Mouse (Mus musculus) thymus, postnatal 36 days (tissue): Measurements from ENCODE around the gene Sema3f.
A peak's percentile ranks its signal among the peaks of the same experiment; 100 is the strongest.

Experiments
- DNase-seq, 2 experiments: peaks; one replicate each; pipeline ENCODE4 v3.0.0; 2022; ENCODE audit warnings: mixed read lengths in 2 of 2

Sema3f gene

DNA sequence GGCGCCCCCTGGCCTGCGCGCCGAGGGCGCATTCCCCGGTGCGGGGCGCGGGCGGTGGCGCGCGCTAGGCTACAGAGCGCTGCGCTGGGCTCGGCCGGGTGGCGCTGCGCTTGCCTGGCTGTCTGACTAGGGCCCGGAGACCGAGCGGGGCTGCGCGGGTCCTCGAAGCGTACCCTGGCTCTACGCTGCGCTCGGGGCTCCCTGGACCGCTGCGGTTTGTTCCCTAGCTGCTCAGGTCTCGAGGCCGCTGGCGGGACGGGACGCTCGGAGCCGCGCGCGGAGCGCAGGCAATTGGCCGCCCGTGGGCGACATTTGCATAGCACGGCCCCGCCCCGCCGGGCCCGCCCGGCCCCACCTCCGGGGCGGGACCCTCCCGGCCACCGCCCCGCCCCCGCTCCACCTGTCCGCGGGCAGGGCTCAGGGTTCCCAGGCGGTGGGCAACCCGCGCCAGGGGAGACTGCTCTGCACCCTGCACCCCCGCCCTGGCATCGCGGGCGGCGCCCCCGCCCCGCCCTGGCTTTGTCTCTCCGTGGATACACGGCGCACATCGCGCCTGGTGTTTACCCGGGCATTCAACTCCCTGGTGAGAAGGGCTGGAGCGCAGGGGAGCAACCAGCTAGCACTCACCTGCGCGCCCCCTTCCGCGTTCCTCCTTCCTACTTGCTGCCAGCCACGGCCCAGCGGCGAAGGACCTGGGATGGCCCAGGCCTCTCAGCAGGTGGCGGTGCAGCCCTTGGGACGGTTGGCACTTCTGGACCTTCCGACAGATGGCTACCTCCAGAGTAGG lies at the start of gene Sema3f:
TSS of gene Sema3f (minus strand) at position 779 of the 787 bp plus-strand sequence.
- DNase-seq, result peak; percentile 84 to 88

DNA sequence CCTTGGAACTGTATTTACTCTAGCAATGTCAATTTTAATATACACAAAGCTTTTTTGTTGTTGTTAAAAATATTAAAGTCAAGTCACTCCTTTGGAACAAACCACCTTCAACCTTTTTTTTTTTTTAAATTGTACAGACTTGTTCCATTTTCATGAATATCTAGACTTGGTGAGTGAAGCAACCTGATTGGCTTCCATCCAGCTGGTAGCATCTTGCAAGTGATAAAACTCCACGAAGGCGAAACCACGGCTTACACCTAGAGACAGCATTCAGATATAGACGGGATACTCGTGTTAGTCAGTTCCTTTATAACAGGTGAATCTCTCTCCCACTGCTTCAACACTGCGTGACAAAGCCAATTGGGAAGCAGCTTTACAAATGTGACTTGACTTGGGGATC lies 49.3 kb upstream of the Sema3f start:
- DNase-seq, result no peak

DNA sequence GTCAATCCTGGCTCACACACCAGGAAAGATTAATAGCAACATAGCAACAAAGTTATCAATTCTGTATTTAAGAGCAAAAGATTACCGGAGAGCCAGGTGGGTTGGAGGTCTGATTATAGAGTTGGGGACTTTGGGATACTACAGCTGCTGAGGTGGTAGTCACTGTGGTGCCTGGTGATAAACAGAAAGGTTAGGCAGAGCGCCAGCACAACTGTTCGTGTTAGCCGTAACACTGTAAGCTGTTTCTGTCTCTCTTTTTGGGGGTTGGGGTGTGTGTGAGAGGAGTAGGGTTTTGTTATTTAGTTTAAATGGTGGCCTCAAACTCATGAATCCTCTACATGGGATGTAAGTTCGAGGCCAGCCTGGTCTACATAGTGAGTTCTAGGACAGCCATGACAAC lies 40.1 kb upstream of the Sema3f start:
- no peak for DNase-seq

DNA sequence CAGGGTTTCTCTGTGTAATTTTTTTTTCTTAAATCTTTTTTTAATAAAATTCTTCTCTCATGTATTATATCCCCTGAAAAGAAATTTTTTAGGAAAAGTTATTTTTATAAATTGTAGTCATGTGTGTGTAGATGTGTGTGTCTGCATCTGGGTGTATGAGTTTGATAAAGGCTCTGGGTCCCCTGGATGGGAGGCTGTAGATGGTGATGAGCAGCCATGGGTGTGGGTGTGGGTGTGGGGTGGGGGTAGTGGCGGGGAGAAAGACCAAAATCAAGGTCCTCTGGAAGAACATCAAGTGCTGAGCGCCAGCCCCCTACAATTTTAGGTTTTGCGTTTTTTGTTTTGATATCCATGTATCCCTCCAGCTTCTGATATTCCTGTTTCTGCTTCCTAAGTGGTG lies 37.8 kb upstream of the Sema3f start:
- DNase-seq, result no peak

DNA sequence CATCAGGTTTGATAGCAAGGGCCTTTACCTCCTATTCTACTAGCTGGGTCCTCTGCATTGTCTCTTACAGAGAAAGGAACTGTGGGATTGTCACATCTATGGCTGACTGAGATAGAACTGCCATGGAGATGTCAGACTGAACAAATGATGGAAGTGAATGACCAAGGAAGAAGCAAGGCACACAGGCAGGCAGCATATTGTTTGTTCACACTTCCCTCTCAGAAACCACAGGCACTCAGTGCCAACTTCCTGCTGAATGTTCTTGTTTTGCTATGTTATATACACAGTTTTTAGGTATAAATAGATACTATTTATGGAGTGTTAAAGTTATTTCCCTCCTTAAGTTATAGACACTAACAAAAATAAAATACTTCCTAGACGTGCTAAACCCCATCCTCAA lies 37.0 kb upstream of the Sema3f start:
- DNase-seq, result no peak

DNA sequence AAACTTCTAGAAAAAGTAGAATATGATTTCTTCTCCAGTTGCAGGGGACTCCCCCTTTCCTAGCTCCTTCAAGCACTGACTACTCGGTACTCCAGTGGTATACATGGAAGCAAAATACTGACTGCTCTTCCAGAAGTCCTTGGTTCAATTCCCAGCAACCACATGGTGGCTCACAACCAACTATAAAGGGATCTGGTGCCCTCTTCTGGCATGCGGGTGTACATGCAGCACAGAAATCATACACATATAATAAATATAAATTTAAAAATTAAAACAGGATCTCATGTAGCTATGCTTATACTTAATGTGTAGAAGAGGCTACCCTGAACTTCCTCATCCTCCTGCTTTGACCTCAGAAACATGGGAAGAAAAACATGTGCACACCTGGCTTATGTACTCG lies 36.4 kb upstream of the Sema3f start:
- DNase-seq, result no peak

DNA sequence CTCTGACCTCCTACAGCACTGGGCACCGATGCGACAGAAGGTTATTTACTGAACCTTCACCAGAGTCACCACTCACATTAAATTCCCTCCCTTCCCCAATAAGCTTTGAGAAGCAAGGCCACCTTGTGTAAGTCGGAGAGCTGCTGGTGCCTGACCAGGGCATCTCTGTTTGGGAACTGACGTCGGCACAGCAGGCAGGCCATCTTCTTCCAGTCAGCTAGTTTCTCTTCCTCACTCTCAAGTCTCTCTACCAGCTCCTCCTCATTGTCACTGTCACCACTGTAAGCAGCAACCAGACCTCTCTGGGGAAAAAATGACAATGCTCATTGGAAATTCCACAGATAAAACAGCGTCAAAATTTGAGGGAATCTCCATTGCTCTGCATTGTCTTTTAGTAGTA lies 33.8 kb upstream of the Sema3f start:
- DNase-seq, result no peak

DNA sequence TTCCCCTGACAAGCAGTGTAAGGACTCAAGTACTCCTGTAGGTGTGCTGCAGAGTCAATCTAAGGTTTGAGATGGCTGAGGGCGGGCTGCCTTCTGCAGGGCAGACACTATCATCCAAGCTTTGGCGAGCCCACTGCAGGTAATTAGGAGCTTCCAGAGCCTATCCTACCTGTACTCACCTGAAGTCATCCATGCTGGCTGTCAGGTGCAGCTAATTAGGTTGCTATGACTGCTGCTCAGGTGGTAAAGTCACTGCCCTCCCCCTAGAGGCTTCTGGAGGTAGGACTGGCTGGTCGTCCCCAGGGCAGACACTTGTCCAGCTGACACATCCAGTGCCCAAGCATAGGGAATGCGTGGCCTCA lies 28.5 kb upstream of the Sema3f start:
- DNase-seq, result peak; percentile 51 to 54

DNA sequence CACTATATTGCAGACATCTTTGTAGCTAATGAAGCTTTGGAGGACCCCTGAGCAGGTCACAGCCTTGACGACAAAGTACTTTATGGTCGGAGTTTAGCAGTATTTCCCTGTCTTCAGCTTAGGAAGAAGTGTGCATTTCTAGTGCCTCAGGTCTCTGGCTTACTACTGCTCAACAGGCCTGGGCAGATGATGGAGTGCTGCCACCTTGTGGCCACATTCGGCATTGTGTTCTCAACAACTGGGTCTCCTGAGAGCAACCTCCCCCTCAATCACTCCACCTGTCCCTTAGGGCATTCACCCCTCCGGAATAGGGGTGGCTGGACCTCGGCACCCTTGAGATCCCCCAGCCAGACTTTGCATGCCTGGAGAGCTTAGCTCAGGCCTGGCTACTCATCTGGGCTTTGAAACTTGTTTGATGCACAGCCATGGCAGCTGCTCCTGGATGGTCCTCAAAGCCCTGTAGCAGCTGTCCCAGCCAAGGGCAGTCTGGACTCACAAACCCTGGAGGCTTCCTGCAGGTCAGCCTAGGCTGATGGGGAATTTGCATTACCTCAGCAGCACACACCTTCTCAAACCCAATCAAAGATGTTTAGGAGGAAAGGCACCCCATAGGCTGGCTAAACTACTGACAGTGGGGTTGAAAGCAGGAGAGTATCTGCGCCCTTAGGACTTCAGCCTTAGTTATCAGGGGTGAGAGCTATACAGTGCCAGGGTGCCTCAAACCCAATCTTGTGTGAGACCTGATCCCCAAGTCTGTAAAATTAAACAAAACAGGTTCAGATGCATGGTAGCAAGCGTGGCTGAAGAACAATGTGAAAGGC lies 28.0 kb upstream of the Sema3f start:
- peak; percentile 87 to 89 for DNase-seq

DNA sequence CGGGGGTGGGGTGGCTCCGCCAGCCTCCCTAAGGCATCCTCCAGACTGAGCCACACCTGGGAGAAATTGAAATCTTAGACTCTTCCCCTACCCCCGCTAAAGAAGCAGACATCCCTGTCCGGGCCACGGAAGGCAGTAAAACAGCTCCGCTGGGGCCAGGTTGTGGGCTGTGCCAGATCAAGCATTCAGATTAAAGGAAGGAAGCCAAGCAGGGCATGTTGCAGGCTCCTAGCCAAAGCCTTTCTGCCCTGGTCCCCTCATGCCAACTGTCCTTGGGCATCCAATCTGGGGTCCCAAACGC lies 25.9 kb upstream of the Sema3f start:
- DNase-seq, result peak; percentile 58 to 69

DNA sequence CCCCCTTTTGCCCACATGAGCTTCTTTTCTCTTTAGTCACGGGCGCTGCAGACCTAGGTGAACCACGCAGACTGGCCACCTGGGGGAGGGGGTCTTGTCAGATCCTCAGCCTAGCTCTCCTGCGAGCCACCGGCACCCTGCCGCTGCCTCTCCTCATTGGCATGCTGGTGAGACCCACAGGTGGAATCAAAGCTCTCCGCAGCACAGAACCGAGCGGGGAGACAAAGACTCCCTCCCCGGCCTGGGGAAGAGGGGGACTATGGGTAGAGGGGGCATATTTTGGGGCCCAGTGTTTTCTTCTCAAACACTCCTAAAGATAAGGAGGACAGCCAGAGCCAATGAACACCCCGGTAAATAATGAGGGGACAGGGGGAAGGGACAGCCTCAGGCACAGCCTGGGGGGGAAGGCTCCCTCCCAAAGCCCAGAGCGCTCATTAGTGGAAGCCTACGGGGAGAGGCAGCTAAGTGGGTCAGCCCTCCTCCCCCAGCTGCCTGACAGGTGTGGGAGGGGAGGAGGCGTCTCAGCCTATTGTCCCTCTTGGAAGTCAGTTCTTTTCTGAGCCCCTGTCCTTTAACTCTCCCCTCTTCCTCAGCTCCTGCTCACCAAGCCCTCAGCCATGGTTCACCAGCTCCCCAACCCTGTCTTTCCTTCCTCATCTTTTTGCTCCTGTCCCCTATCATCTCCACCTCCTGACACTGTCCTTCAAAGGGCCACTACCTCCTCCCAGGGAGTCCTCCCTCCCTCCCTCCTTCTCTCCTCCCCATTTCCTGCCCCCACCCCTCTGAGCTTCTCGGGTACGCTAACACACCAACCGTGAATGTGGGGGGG lies 25.3 kb upstream of the Sema3f start:
- peak; percentile 64 to 75 for DNase-seq

DNA sequence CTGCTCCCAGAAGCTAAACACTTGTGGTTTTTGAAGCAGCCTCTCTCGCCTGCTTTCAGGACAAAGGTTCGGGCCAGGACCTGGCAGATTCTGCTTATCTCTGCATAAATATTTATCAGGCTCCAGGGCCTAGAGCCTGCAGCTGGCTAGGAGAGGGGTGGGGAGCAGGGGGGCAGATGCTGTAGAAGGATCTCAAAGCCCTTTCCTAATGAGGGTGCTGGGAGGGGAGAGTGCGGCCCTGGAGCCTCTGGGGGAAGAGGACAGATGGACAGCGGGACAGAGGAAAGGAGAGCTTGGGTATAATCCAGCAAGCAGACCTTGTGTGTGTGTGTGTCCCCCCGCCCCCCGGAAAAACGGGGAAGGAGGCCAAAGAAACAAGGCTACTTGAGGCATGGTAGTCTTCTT lies 24.3 kb upstream of the Sema3f start:
- DNase-seq, result no peak

DNA sequence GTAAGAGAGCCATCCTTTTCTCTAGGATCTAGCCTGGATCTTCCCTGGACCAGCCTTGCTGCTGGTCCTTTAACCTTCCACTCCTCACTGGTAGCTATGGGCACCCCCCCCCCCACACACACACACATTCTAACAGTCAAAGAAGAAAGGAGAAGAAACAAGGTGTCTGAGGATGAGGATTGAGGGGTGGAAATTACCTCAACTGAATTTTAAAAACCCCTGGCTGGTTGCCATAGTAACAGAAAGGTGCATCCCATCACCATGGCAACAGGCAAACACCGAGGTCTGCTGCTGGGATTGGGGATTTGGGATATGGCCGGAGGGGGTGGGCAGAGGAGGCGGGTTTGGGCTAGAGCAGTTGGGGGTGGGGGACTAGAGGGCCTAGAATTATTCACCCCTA lies 19.4 kb upstream of the Sema3f start:
- no peak for DNase-seq

DNA sequence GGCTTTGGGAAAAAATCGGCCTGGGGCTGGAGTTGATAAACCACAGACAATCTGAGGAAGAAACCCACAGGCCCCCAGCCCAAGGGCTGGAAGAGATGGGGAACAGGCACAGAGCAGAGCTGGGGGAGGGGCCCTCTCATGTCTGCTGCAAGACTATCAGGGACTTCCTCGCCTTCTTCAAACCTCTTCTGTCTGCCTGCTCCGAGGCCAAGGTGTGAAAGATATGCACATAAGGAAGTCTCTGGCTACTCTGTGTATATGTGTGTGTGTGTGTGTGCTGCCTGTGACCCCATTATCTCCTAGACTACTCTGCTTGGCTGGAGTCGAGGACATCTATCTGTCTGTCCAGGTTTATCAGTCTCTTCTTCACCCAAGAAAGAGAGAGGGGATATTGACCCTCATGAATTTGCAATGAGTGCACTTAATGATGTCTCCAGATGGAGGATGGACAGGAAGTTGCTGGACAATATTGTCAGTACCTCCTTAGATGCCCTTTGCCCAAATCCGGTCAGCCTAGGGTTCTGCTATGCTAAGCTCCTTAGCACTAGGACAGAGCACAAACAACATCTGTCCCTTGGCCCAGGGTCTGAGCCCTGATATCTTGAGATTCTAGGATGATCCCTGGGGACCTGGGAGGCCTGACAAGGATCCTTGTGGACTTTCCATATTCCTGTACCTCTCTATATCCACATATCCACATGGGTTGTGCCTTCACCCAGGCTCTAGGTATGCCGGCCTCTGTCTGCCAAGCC lies 18.8 kb upstream of the Sema3f start:
- DNase-seq, result no peak

DNA sequence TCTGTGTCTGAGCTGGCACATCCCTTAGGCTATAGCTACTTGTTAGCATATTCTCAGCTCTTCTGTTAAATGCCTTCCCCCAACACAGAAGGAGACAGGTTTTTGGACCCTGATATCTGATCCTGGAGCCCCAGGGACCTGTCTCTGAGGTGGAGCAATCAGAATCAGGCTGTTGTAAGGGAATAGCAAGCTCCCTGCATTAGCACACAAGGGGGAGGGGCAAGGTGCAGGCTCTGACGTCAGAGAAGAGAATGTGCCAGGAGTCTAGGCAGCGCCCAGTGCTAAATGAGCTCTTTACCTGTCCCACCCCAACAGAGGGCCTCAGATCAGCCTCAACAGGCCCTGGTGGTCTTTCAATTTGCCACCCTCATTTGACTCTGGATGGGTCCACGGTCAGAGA lies 16.8 kb upstream of the Sema3f start:
- no peak for DNase-seq

DNA sequence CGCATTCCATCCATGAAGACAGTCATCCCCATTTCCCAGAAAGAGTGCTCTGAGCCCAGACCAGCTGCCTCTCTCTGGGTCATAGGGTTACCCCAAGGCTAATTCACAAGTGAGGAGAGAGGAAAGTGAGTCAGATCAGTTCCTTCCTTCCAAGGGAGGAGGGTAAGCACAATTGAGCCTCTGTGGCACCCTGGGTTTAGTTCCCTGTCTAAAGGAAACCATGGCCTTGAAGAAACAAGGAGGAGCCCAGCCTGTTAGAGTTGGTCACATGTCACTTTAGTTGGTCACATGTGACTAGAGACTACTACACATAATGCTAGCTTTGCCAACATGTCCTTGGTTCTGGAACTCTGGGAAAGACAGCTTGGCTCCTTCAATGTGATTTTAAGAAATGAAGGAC lies 14.5 kb upstream of the Sema3f start:
- no peak for DNase-seq

DNA sequence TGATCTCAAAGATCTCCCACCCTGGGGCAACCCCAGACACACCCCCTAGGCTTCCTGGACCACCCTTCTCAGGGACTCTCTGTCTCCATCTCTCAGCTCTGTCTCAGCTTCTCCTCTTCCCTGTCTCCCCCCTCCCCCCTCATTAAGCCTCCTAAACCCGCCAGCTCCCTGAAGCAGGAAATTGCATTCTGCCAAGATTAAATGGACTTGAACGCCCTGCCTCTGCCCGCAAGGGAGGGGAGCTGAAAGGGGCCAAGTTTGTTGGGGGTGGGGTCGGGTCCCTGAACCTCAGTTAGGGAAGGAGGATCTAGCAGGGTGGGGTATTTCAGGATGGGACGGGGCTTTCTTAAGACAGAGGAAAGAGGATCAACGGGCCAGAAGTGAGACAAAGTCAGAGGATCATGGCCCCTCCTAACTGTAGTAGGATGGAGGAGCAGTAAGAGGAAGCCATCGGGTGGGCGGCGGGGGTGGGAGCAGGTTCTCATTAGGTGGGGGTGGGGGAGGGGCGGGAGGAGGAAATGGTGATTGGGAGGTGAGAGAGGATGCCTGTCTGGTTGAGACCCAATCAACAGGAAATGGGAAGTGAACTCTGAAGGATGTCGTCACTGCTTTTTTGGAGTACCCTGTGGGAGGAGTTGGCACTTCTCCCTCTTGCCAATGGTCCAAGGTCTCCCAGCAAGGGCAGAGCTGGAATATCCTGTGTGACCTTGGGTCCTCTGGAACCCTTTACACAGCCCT lies 13.7 kb upstream of the Sema3f start:
- peak in 1 of 2 experiments; percentile 29 for DNase-seq

DNA sequence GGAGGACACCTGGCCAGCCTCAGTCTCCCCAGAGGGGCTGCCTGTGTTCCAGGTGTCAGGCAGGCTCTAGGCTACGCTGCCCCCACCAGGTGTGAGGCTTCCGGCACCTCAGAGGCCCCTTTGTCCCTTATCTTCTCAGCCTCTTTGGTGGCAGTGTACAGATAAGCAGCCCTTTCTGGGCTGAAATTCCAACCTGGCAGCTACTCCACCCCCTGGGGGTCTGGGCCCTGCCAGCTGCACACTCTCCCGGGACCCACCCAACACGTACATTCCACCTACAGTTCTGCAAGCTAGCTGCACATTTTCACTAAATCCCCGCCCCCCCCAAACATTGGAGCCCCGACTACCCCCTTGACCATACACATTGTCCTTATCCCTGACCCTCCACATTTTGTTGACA lies 13.0 kb upstream of the Sema3f start:
- DNase-seq, result peak in 1 of 2 experiments; percentile 24

DNA sequence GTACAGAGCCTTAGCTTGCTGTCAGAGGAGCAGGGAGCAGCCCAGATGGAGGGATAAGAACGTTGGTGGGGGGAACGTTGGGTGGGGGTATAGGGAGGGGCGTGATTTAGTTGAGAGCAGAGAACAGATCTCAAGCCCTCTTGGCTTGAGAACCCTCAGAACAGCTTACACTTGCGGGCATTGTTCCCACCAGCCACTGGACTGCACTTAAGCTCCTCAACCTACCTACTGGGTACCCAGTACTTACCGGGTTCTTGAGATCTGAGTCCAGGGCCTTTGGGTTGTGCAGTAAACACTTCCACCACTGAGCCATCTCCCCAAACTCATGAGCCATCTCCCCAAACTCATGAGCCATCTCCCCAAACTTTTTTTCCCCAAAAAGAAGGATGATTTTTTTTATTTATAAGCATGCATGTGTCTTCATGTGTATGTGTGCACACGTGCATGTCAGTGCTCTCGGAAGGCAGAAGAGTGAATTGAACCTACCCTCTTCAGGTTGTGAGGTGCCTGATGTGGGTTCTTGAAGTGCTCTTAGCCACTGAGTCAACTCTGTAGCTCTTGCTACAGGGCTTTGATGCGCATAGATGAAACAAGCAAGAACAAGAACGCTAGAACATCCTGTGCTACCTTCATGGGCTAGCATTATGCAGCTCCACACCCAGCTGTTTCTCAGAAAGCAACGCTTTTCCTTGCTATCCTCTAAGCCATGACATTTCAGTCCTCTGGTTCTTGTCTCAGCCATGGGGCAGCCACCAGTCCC lies 8.7 kb upstream of the Sema3f start:
- DNase-seq, result peak in 1 of 2 experiments; percentile 28

DNA sequence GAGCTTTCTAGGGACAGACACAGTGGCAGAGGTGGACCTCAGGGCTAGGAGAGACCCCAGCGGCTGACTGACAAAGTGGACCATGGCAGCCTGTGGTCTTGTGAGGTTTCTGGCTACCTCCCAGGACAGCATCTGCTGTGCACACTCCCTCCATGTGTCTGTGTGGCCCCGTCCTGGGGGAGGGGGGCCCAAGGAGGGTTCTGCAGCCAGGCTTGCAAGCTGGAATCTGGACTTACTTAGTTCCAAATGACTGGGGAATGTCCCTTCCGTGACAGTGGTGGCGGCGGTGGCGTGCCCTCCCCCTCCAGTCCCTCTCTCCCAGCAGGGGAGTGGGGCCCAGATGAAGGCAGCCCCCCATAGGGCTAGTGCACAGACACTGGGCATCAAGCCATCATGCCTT lies 6.7 kb upstream of the Sema3f start:
- DNase-seq, result no peak

DNA sequence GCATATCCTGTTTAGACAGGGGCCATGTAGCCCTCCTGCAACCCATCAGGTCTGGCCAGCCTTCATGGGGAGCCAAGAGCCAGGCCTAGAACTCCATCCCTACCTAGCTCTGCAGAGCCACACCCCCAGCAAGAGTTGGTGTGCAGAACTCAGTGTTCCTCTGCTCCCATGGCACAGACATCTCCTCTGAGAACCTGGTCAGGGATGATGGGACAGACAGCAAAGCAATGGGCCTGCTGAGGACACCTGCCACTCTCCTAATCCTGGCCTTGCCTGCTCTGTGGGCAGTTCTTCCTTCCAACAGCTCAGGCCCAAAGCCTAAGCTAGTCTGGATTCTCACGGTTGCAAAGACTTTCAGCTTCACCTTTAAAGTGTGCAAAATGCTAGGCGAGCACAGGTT lies 5.4 kb upstream of the Sema3f start:
- DNase-seq, result no peak
